Mouse (Mus musculus) thymus, adult 2 months (tissue): ENCODE results near the gene Osbp.

Experiments
- CTCF ChIP-seq: fragments of 200-500 bp; IDR thresholded peaks from 2 replicates; pipeline ENCODE4 v1.5.1; 2012; ENCODE audit warnings: mild to moderate bottlenecking, control low read depth, low read length, moderate library complexity, borderline replicate concordance; ENCODE audit not compliant: control insufficient read depth, poor library complexity, insufficient read depth; ENCODE audit errors: extremely low read depth
- POLR2A ChIP-seq: fragments of 200-500 bp; IDR thresholded peaks from 2 replicates; pipeline ENCODE4 v1.6.1; 2012; ENCODE audit warnings: mild to moderate bottlenecking, low read length, control low read depth, moderate library complexity; ENCODE audit not compliant: control insufficient read depth, poor library complexity, insufficient read depth; ENCODE audit errors: extremely low read depth

DNA sequence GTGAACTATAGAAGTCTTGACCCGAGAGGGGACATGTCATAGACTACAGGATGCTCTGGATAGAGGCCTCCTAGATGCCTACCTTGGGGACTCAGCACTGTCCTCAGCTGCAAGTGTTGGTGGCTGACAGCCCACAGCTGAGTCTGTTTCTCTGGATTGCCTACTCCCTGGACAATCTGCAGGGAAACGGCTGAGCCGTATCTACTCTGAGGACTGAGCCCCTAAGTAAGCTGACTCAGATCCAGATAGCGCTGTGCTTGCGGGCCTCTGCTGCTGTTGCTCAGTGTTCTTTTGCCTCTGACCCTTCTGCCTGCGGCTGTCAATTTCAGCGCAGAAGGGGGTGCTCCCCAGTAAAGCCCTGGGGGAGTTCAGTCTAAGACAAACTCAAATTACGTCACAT, 7.9 kb upstream of the Osbp start:
- TF ChIP-seq POLR2A = no peak
- TF ChIP-seq CTCF = no peak
